Mouse (Mus musculus): Measurements from ENCODE around the gene Nr3c2. TPM values are rescaled to one million over a fixed set of nuclear protein-coding genes. Genes with fewer than 3 reads are reported as not detected.

Nr3c2 gene
- polyA plus RNA-seq, 1 experiment from 2014 or later, result 3.6 TPM

DNA sequence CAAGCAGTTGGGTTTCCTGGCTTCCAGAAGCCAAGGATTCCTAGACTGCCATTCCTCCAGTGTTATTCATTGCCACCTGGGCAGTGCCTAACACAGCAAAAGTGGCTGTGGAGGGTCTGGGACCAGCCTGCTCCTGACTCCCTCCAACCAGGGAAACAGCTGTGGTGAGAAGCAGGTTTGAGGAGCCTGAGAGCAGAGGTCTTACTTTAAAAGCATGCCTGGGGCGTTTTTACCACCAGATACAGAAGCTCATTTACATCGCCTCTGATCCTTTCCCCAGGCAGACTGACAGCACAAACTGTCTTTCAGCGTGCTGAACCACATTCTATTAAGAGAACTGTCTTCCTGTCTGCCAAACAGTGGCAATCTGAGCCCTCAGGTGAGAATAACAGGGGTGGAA is 380.7 kb downstream of the Nr3c2 start:
- Histone ChIP-seq H3K4me1 (replicated peaks; ENCODE audit: control insufficient read depth, insufficient read depth, low read length) (0 out of 2 replicates have a peak, but pooled peaks cover 2% of the 10 kb centered on the region), H3K36me3 (ENCODE audit: control insufficient read depth, insufficient read depth, low read length) (no peaks in the 10 kb centered on the region), H3K9ac (ENCODE audit: low read length) (no peak overlapping the region), H3K4me3 (ENCODE audit: low read length) (no peak overlapping the region), H3K27ac (ENCODE audit: low read length) (no peak overlapping the region), H3K4me2 (ENCODE audit: low read depth, low read length) (no peak overlapping the region), H3K9me3 (ENCODE audit: control insufficient read depth, low read length) (no peaks in the 10 kb centered on the region), H3K27me3 (ENCODE audit: control insufficient read depth, insufficient read depth, low read depth, low read length) (no peaks in the 10 kb centered on the region)
- no peak for ATAC-seq (ENCODE audit: low read depth)
- WGBS, result 61% methylated on average over 3 of the region's 3 CpGs

DNA sequence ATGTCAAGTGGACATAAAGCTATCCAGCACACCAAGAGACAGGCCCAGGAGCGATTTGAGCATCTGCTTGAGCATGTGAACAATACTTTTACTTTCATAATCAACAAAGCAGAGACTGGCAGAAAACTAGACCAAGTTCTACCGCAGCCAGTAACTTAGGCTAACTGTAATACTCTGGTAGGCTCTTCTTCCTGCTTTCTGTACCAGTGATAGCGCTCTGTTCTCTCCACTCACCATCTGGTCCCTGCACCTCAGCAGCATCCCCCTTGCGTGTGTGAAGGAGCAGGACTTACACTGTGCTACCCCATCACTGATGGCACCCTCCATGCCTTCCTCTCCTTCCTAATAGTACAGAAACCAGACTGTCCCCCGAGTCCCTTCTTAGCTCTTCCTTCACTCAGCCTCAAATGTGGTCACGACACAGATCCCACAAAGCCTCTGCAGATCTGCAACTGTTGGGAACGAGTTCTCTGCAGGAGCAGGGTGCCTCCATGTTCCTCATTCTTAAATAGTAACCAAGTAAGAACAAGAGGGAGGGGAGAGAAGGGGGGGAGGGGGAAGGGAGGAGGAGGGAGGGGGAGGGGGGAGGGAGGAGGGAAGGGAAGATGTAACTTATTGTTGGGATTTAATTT is 383.5 kb downstream of the Nr3c2 start:
- WGBS, result 79% methylated on average over 7 of the region's 7 CpGs
- no peak for ATAC-seq (ENCODE audit: low read depth)

DNA sequence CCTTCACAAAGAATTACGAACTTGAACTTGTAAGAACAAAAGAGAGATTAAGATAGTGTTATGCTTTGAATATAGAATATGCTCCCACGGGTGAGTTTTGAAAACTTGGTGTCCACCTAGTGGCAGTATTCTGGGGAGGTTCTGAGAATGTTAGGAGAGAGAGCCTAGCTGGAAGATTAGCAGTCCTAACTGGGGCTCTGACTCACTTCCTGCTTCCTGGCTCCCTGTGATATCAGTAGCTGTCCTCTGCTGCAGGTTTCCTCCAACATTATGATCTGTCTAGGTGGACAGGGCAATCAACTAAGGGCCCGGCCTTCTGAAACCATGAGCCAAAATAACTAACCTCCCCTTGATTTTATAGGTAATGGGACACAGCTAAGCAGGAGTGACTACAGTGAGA is 385.2 kb downstream of the Nr3c2 start:
- Histone ChIP-seq H3K9me3 (ENCODE audit: control insufficient read depth, low read length) (no peaks in the 10 kb centered on the region), H3K27me3 (ENCODE audit: control insufficient read depth, insufficient read depth, low read depth, low read length) (no peaks in the 10 kb centered on the region), H3K4me2 (ENCODE audit: low read depth, low read length) (no peak overlapping the region), H3K27ac (ENCODE audit: low read length) (no peak overlapping the region), H3K4me1 (replicated peaks; ENCODE audit: control insufficient read depth, insufficient read depth, low read length) (no peaks in the 10 kb centered on the region), H3K9ac (ENCODE audit: low read length) (no peak overlapping the region), H3K4me3 (ENCODE audit: low read length) (no peak overlapping the region), H3K36me3 (ENCODE audit: control insufficient read depth, insufficient read depth, low read length) (no peaks in the 10 kb centered on the region)
- no peak for ATAC-seq (ENCODE audit: low read depth)
- 71% methylated on average over 3 of the region's 3 CpGs for WGBS

More for the DNA sequence above, 383.5 kb downstream of the Nr3c2 start:
- Histone ChIP-seq H3K4me2 (ENCODE audit: low read depth, low read length) (no peak overlapping the region), H3K27me3 (ENCODE audit: control insufficient read depth, insufficient read depth, low read depth, low read length) (no peaks in the 10 kb centered on the region), H3K9me3 (ENCODE audit: control insufficient read depth, low read length) (no peaks in the 10 kb centered on the region), H3K4me3 (ENCODE audit: low read length) (no peak overlapping the region), H3K4me1 (replicated peaks; ENCODE audit: control insufficient read depth, insufficient read depth, low read length) (no peaks in the 10 kb centered on the region), H3K9ac (ENCODE audit: low read length) (no peak overlapping the region), H3K36me3 (ENCODE audit: control insufficient read depth, insufficient read depth, low read length) (no peaks in the 10 kb centered on the region), H3K27ac (ENCODE audit: low read length) (no peak overlapping the region)

DNA sequence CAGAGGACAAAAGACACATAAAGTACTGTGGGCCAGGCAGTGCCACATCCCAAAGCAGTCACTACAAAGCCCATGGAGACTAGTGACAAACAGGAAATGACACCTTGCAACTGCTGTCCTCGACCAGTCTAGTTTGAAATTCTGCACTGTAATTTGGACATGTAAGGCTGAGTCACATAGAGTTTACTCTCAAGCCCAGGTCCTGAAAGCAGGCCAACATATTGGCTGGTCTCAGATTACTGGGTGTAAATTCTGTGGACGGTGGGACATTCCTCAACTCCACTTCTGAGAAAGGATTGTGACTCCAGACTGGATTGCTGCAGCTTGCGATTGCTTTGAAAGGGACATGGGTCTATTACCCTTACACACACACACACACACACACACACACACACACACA is 388.8 kb downstream of the Nr3c2 start:
- WGBS, result 45% methylated on average over 3 of the region's 3 CpGs
- Histone ChIP-seq H3K4me1 (replicated peaks; ENCODE audit: control insufficient read depth, insufficient read depth, low read length) (no peaks in the 10 kb centered on the region), H3K36me3 (ENCODE audit: control insufficient read depth, insufficient read depth, low read length) (no peaks in the 10 kb centered on the region), H3K9me3 (ENCODE audit: control insufficient read depth, low read length) (no peaks in the 10 kb centered on the region), H3K9ac (ENCODE audit: low read length) (no peak overlapping the region), H3K4me3 (ENCODE audit: low read length) (no peak overlapping the region), H3K4me2 (ENCODE audit: low read depth, low read length) (no peak overlapping the region), H3K27me3 (ENCODE audit: control insufficient read depth, insufficient read depth, low read depth, low read length) (no peaks in the 10 kb centered on the region), H3K27ac (ENCODE audit: low read length) (no peak overlapping the region)
- ATAC-seq (ENCODE audit: low read depth), result peak; percentile 20; the same call in 1 of the 2 replicates

DNA sequence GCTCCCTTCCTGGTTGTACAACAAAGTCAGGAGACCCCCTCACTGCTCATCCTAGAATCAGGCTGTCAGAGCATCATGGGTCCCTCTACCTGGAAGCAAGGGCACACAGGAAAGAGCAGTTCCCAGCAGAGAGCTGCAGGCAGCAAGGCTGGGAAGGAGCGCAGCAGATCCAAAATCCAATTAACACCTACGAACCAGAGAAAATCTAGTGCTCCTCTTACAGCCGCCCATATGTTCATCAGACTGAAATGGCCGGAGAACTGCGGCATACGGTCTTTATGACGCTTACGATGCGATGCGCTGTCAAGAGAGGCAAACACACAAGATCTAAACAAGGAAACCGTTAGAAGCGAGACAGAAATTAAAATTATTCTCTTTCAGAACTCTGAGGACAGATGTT is 389.2 kb downstream of the Nr3c2 start:
- 92% methylated on average over 12 of the region's 12 CpGs for WGBS
- H3K4me3 ChIP-seq (ENCODE audit: low read length), result no peak overlapping the region
- no peak for ATAC-seq (ENCODE audit: low read depth)
- no peak overlapping the region for H3K27ac ChIP-seq (ENCODE audit: low read length)
- no peak overlapping the region for H3K4me2 ChIP-seq (ENCODE audit: low read depth, low read length)
- H3K4me1 ChIP-seq (replicated peaks; ENCODE audit: control insufficient read depth, insufficient read depth, low read length), result no peaks in the 10 kb centered on the region
- H3K36me3 ChIP-seq (ENCODE audit: control insufficient read depth, insufficient read depth, low read length), result no peaks in the 10 kb centered on the region
- no peaks in the 10 kb centered on the region for H3K9me3 ChIP-seq (ENCODE audit: control insufficient read depth, low read length)
- H3K9ac ChIP-seq (ENCODE audit: low read length), result no peak overlapping the region
- H3K27me3 ChIP-seq (ENCODE audit: control insufficient read depth, insufficient read depth, low read depth, low read length), result no peaks in the 10 kb centered on the region

DNA sequence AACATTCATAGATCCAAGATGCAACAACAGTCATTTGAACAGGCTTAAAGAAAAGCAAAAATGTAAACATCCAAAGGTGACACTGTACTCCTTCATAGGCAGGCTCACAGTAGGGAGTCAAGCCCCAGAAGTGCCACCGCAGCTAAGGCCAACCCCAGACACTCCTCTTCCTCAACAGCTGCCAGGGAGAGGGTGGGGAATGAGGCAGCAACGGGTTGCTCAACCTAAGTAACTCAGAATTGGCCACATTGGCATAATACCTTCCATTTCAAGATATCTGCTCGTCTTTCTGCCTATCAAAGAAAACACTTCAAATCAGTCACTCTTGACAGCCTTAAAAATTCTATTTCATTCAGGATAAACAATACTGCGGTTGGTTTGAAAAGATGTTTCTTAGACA is 392.9 kb downstream of the Nr3c2 start:
- Histone ChIP-seq H3K4me1 (replicated peaks; ENCODE audit: control insufficient read depth, insufficient read depth, low read length) (no peaks in the 10 kb centered on the region), H3K27ac (ENCODE audit: low read length) (no peak overlapping the region), H3K27me3 (ENCODE audit: control insufficient read depth, insufficient read depth, low read depth, low read length) (no peaks in the 10 kb centered on the region), H3K36me3 (ENCODE audit: control insufficient read depth, insufficient read depth, low read length) (peaks cover 7% of the 10 kb centered on the region), H3K4me3 (ENCODE audit: low read length) (no peak overlapping the region), H3K4me2 (ENCODE audit: low read depth, low read length) (no peak overlapping the region), H3K9ac (ENCODE audit: low read length) (no peak overlapping the region), H3K9me3 (ENCODE audit: control insufficient read depth, low read length) (no peaks in the 10 kb centered on the region; the same call in 1 of the 2 replicates)
- 61% methylated on average over 4 of the region's 4 CpGs for WGBS
- no peak for ATAC-seq (ENCODE audit: low read depth)

DNA sequence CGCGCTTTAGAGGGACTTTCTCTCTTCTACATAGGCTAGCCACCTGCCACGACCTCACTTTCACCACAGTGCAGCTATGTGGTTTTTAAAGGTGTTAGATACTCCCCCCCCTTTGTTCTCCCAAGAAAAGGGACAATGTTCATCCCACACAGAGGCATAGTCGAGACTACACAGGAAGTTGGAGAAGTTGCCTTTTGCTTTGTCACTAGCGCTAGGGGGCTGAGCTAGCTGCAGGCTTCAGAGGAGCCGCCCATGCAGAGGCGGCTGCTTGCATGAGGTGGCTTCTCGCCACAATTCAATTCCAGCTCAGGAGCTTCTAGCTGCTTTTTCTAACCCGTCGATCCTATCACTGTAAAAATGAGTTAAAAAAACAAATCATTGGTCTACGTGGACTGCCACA is 393.4 kb downstream of the Nr3c2 start:
- Histone ChIP-seq H3K9me3 (ENCODE audit: control insufficient read depth, low read length) (no peaks in the 10 kb centered on the region; the same call in 1 of the 2 replicates), H3K27me3 (ENCODE audit: control insufficient read depth, insufficient read depth, low read depth, low read length) (no peaks in the 10 kb centered on the region), H3K4me2 (ENCODE audit: low read depth, low read length) (no peak overlapping the region), H3K36me3 (ENCODE audit: control insufficient read depth, insufficient read depth, low read length) (peaks cover 10% of the 10 kb centered on the region), H3K4me3 (ENCODE audit: low read length) (no peak overlapping the region), H3K4me1 (replicated peaks; ENCODE audit: control insufficient read depth, insufficient read depth, low read length) (no peaks in the 10 kb centered on the region), H3K27ac (ENCODE audit: low read length) (no peak overlapping the region), H3K9ac (ENCODE audit: low read length) (no peak overlapping the region)
- no peak for ATAC-seq (ENCODE audit: low read depth)
- WGBS, result 76% methylated on average over 11 of the region's 11 CpGs

DNA sequence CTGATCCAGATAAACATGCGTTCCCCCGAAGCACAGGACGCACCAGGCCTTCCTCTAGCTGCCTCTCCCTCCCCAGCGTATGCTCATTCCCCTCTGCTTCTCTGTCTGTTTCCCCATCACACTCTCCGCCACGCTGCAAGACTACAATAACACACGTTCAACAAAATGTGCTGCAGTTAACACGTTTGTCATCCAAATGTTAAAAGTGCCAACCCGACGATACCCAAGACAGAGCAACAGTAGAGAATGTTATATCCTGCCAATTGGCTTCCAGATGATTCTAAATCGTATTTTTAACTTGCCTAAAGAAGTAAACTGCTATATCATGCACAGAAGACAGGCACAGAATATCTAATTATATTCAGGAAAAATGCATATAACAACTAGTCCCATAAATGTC is 395.4 kb downstream of the Nr3c2 start:
- Histone ChIP-seq H3K27ac (ENCODE audit: low read length) (no peak overlapping the region), H3K4me2 (ENCODE audit: low read depth, low read length) (no peak overlapping the region), H3K9ac (ENCODE audit: low read length) (no peak overlapping the region), H3K4me1 (replicated peaks; ENCODE audit: control insufficient read depth, insufficient read depth, low read length) (no peaks in the 10 kb centered on the region), H3K9me3 (ENCODE audit: control insufficient read depth, low read length) (no peaks in the 10 kb centered on the region; the same call in 1 of the 2 replicates), H3K36me3 (ENCODE audit: control insufficient read depth, insufficient read depth, low read length) (peaks cover 10% of the 10 kb centered on the region), H3K4me3 (ENCODE audit: low read length) (no peak overlapping the region), H3K27me3 (ENCODE audit: control insufficient read depth, insufficient read depth, low read depth, low read length) (no peaks in the 10 kb centered on the region)
- ATAC-seq (ENCODE audit: low read depth), result no peak
- WGBS, result 86% methylated on average over 11 of the region's 11 CpGs
